Mouse (Mus musculus): ENCODE results near the gene Armcx5.

GRCm38 (mm10) chrX:135693633-135694032 is 48.9 kb upstream of the Armcx5 start, which contains the start of gene Tcp11x2:
- TF ChIP-seq CTCF (IDR thresholded peaks at IDR 0.05; ENCODE audit: low read depth, low read length) (no peak), POLR2A (IDR thresholded peaks at IDR 0.05; ENCODE audit: insufficient read depth, low read length) (no peak), EP300 (IDR thresholded peaks at IDR 0.05; ENCODE audit: insufficient read depth, low read depth, low read length) (no peak)
